Mouse (Mus musculus) ES-Bruce4 (cell line): ENCODE measurements around the gene Endod1. TPM values are rescaled to one million over a fixed set of nuclear protein-coding genes. Genes with fewer than 3 reads are reported as not detected.

Source experiments
- H3K27ac ChIP-seq: 2 replicates; pipeline ENCODE4 v1.5.1; 2012; ENCODE audit warnings: low read length, inconsistent platforms; ENCODE audit not compliant: insufficient read depth
- H3K27me3 ChIP-seq: 2 replicates; pipeline ENCODE4 v1.6.1; 2012; ENCODE audit warnings: mild to moderate bottlenecking, low read length, inconsistent platforms; ENCODE audit not compliant: control insufficient read depth, poor library complexity, insufficient read depth, severe bottlenecking
- H3K36me3 ChIP-seq: 2 replicates; pipeline ENCODE4 v1.6.1; 2012; ENCODE audit warnings: inconsistent platforms, mild to moderate bottlenecking, low read length, moderate library complexity; ENCODE audit not compliant: control insufficient read depth, poor library complexity, insufficient read depth, severe bottlenecking
- H3K4me1 ChIP-seq: one replicate; pipeline ENCODE4 v1.8.1; 2011; ENCODE audit warnings: low read length; ENCODE audit not compliant: control insufficient read depth, insufficient read depth
- H3K4me3 ChIP-seq: 2 replicates; pipeline ENCODE4 v1.5.1; 2011; ENCODE audit warnings: low read depth, mild to moderate bottlenecking, low read length
- H3K9ac ChIP-seq: 2 replicates; pipeline ENCODE4 v1.6.1; 2012; ENCODE audit warnings: low read depth, mild to moderate bottlenecking, inconsistent platforms; ENCODE audit not compliant: poor library complexity, severe bottlenecking
- H3K9me3 ChIP-seq: replicated peaks from 2 replicates; pipeline ENCODE4 v1.6.1; 2012; ENCODE audit warnings: mild to moderate bottlenecking, low read length, inconsistent platforms; ENCODE audit not compliant: control insufficient read depth, poor library complexity, insufficient read depth, severe bottlenecking
- CTCF ChIP-seq: IDR thresholded peaks from one replicate; pipeline ENCODE4 v1.8.1; 2011; ENCODE audit warnings: low read depth, low read length
- EP300 ChIP-seq: IDR thresholded peaks from 2 replicates; pipeline ENCODE4 v1.6.1; 2011; ENCODE audit warnings: low read depth, low read length; ENCODE audit not compliant: insufficient read depth
- POLR2A ChIP-seq: IDR thresholded peaks from one replicate; pipeline ENCODE4 v1.8.1; 2011; ENCODE audit warnings: low read length; ENCODE audit not compliant: insufficient read depth
- polyA plus RNA-seq: library from polyadenylated mRNA; stranded (reverse); fragments of >200 nt; gene quantifications from 2 replicates; pipeline ENCODE4 v1.2.4, GENCODE M21; 2011; ENCODE audit warnings: low read depth; ENCODE audit not compliant: missing spikeins, insufficient read depth, insufficient read length

The Endod1 gene
- polyA plus RNA-seq, 1 experiment, result 12.2 TPM

DNA sequence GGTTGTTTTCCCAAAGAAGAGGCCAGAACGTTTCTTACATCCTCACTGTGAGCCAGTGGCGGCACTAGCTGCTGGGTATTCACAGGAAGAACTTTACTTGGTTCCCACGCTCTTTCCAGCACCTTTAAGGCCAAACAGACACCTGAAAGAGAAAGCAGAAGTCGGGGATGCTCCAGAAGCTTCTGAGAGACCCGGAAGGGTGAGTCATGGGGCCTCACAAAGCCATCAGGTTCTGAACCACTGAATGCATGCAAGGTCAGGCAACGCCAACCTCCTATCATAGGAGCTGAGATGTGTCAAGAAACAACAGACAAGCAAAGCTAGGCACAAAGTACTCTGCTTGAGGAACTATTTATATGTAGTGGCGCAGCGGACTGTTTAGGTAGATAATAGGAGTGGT is 4.4 kb upstream of the Endod1 start:
- H3K4me3 ChIP-seq, result no peak overlapping the region
- H3K36me3 ChIP-seq, result no peaks in the 10 kb centered on the region
- H3K9ac ChIP-seq, result no peak overlapping the region
- no peaks in the 10 kb centered on the region for H3K9me3 ChIP-seq
- TF ChIP-seq EP300 (no peak), CTCF (no peak), POLR2A (no peak)
- no peaks in the 10 kb centered on the region for H3K4me1 ChIP-seq
- H3K27ac ChIP-seq, result no peak overlapping the region
- no peaks in the 10 kb centered on the region for H3K27me3 ChIP-seq

DNA sequence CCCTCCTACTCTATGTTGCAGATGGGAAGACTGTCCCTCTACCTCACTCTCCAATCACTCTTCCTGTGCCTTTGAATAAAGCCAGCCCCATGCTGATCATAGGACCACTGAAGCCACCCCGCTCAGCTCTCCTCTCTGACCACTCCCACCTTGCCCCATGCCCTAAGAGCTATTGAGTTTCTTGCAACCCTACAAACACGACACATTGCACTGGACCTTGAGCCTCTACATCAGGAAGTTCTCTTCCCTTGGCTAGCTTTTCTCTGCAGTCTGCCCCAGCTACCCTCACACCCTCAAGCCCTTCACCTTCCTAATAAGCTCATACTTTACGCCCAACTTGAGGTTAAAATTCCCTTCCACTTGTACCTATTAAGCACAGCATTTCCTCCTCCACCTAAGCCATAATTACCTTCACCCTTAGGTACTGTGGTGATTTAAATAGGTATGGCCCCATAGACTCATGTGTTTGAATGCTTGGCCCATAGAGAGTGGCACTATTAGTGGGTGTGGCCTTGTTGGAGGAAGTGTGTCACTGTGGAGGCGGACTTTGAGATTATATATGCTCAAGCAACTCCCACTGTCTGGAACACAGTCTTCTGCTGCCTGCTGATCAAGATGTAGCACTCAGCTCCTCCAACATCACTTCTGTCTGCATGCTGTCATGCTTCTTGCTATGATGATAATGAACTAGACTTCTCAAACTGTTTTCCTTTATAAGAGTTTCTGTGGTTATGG is 2.0 kb upstream of the Endod1 start:
- Histone ChIP-seq H3K9ac (no peak overlapping the region), H3K4me3 (no peak overlapping the region), H3K27ac (no peak overlapping the region), H3K4me1 (no peaks in the 10 kb centered on the region), H3K9me3 (no peaks in the 10 kb centered on the region), H3K27me3 (no peaks in the 10 kb centered on the region), H3K36me3 (no peaks in the 10 kb centered on the region)
- TF ChIP-seq POLR2A (no peak), EP300 (no peak), CTCF (no peak)

DNA sequence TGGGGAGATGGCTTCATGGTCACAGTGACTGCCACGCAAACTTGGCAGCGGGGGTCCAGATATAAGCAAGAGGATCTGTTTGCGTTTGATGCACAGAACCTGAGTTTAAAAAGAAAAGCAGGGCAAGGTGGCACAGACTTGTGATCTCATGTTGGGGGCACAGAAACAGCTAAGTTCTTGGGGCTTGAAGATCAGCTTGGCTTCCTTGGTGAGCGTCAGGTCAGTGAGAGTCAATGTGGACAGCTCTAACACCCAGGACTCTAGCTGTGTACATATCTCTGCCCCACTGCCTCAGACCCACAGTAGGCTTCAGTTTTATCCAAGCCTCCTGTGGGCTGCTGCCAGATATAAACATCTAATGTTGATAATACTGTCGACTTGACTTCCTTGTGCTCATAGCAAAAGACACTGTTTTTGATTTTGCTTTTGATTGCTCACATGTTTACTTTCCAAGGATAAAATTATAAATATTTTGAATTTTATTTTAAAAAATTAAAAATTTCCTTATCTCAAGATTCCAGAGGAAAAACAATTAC is 1.0 kb upstream of the Endod1 start:
- no peaks in the 10 kb centered on the region for H3K27me3 ChIP-seq

GRCm38 (mm10) chr9:14380386-14381285 is 671 bp downstream of the Endod1 start:
- H3K9ac ChIP-seq, result peak overlapping the region; percentile 51
- peak overlapping the region; percentile 70 for H3K4me3 ChIP-seq
- no peaks in the 10 kb centered on the region for H3K9me3 ChIP-seq
- no peaks in the 10 kb centered on the region for H3K36me3 ChIP-seq
- H3K27me3 ChIP-seq, result no peaks in the 10 kb centered on the region
- TF ChIP-seq EP300 (no peak), POLR2A (no peak), CTCF (no peak)
- no peak overlapping the region for H3K27ac ChIP-seq
- no peaks in the 10 kb centered on the region for H3K4me1 ChIP-seq

More for the DNA sequence above, 1.0 kb upstream of the Endod1 start:
- TF ChIP-seq EP300 (no peak), POLR2A (no peak), CTCF (no peak)
- no peaks in the 10 kb centered on the region for H3K9me3 ChIP-seq
- H3K9ac ChIP-seq, result no peak overlapping the region
- H3K4me1 ChIP-seq, result no peaks in the 10 kb centered on the region
- no peak overlapping the region for H3K27ac ChIP-seq
- no peaks in the 10 kb centered on the region for H3K36me3 ChIP-seq
- H3K4me3 ChIP-seq, result no peak overlapping the region

- TF ChIP-seq EP300 (no peak), POLR2A (no peak), CTCF (no peak)
- H3K4me3 ChIP-seq, result peak overlapping the region; percentile 70
- H3K9me3 ChIP-seq, result no peaks in the 10 kb centered on the region
- H3K9ac ChIP-seq, result peak overlapping the region; percentile 51; the same call in 1 of the 2 replicates
- no peaks in the 10 kb centered on the region for H3K4me1 ChIP-seq
- no peaks in the 10 kb centered on the region for H3K36me3 ChIP-seq
- no peaks in the 10 kb centered on the region for H3K27me3 ChIP-seq
- no peak overlapping the region for H3K27ac ChIP-seq
These were observed 1.4 kb downstream of the Endod1 start for GRCm38 (mm10) chr9:14379769-14380385.
